Mouse (Mus musculus): Measurements from ENCODE around the gene Sh2d6. TPM values are rescaled to one million over a fixed set of nuclear protein-coding genes. Genes with fewer than 3 reads are reported as not detected.

Gene Sh2d6
- polyA plus RNA-seq, 1 experiment from 2014 or later: not detected

DNA sequence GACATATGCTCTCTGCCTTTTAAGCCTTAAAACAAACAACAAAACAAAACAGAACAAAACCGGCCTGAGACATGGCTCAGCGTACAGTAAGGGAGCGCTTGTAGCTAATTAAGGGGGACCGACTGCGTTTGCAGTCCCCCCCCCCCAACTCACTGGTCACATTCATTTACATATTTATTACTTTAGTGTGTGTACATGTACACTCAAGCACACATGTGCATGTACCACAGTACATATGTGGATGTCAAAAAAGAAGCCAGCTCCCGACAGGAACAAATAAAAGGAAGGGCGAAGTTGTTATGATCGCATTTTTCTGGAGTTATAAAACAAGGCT, 31.5 kb upstream of the Sh2d6 start:
- WGBS (ENCODE audit: insufficient replicate concordance): 16% methylated on average over 8 of the region's 8 CpGs
- Histone ChIP-seq H3K9me3 (replicated peaks; ENCODE audit: control insufficient read depth, low read length) (no peaks in the 10 kb centered on the region), H3K27me3 (ENCODE audit: control insufficient read depth, insufficient read depth, low read depth, low read length) (no peaks in the 10 kb centered on the region), H3K27ac (ENCODE audit: low read length) (peak overlapping the region; percentile 21; the same call in 1 of the 2 replicates), H3K36me3 (ENCODE audit: control insufficient read depth, insufficient read depth) (no peaks in the 10 kb centered on the region), H3K9ac (ENCODE audit: low read depth, low read length) (peak overlapping the region; percentile 46), H3K4me2 (ENCODE audit: low read depth, low read length) (peak overlapping the region; percentile 58), H3K4me3 (ENCODE audit: low read depth, low read length) (peak overlapping the region; percentile 47), H3K4me1 (ENCODE audit: control insufficient read depth, low read depth, low read length) (peaks cover 21% of the 10 kb centered on the region)
- no peak for ATAC-seq (ENCODE audit: low read depth)

- Histone ChIP-seq H3K9me3 (replicated peaks; ENCODE audit: control insufficient read depth, low read length) (no peaks in the 10 kb centered on the region), H3K36me3 (ENCODE audit: control insufficient read depth, insufficient read depth) (no peaks in the 10 kb centered on the region), H3K4me2 (ENCODE audit: low read depth, low read length) (peak overlapping the region; percentile 58), H3K27ac (ENCODE audit: low read length) (peak overlapping the region; percentile 21), H3K4me3 (ENCODE audit: low read depth, low read length) (peak overlapping the region; percentile 47), H3K4me1 (ENCODE audit: control insufficient read depth, low read depth, low read length) (peaks cover 21% of the 10 kb centered on the region), H3K27me3 (ENCODE audit: control insufficient read depth, insufficient read depth, low read depth, low read length) (no peaks in the 10 kb centered on the region), H3K9ac (ENCODE audit: low read depth, low read length) (peak overlapping the region; percentile 46)
- 13% methylated on average over 27 of the region's 27 CpGs for WGBS (ENCODE audit: insufficient replicate concordance)
- ATAC-seq (ENCODE audit: low read depth): peak; percentile 69
Observed at GRCm38 (mm10) chr6:72552171-72553078, 30.9 kb upstream of the Sh2d6 start.

DNA sequence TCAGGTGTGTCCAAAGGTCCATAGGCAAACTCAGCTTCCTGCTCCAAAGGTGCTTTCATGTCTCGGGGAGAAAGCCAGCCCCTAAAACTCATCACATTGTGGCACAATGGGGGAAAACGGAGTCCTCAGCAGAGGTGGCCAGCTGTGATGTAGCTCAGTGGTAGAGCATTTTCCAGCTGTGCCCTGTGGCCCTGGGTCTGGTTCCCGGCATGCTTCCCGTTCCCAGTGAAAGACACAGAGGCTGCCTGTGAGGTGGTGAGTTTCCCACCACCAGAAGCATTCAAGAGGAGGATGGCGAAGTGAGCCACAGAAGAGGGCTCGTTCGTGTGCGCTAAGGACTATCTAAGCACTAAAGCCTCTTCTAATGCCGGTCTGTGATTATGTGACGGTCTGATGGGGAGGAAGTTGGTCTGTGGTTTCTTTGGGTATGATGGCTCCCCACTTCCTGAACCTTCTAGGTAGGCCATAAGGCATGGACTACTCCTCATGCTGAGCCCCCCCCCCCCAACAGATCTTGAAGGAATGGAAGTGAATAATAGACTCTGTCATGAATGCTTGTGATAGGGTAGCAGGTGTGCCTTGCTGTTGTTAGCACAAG, 29.1 kb upstream of the Sh2d6 start:
- H3K36me3 ChIP-seq (ENCODE audit: control insufficient read depth, insufficient read depth): no peaks in the 10 kb centered on the region
- no peak overlapping the region for H3K27ac ChIP-seq (ENCODE audit: low read length)
- H3K4me1 ChIP-seq (ENCODE audit: control insufficient read depth, low read depth, low read length): peaks cover 21% of the 10 kb centered on the region
- H3K4me2 ChIP-seq (ENCODE audit: low read depth, low read length): 0 out of 2 replicates have a peak overlapping the region, but pooled peaks have one; percentile 10
- H3K9me3 ChIP-seq (replicated peaks; ENCODE audit: control insufficient read depth, low read length): no peaks in the 10 kb centered on the region; the same call in 1 of the 2 replicates
- H3K27me3 ChIP-seq (ENCODE audit: control insufficient read depth, insufficient read depth, low read depth, low read length): no peaks in the 10 kb centered on the region
- ATAC-seq (ENCODE audit: low read depth): no peak
- H3K4me3 ChIP-seq (ENCODE audit: low read depth, low read length): 0 out of 2 replicates have a peak overlapping the region, but pooled peaks have one; percentile 4
- WGBS (ENCODE audit: insufficient replicate concordance): 37% methylated on average over 10 of the region's 10 CpGs
- no peak overlapping the region for H3K9ac ChIP-seq (ENCODE audit: low read depth, low read length)

GRCm38 (mm10) chr6:72550025-72550424, 28.5 kb upstream of the Sh2d6 start:
- Histone ChIP-seq H3K27ac (ENCODE audit: low read length) (no peak overlapping the region), H3K27me3 (ENCODE audit: control insufficient read depth, insufficient read depth, low read depth, low read length) (no peaks in the 10 kb centered on the region), H3K9ac (ENCODE audit: low read depth, low read length) (no peak overlapping the region), H3K9me3 (replicated peaks; ENCODE audit: control insufficient read depth, low read length) (no peaks in the 10 kb centered on the region; the same call in 1 of the 2 replicates), H3K4me2 (ENCODE audit: low read depth, low read length) (no peak overlapping the region), H3K36me3 (ENCODE audit: control insufficient read depth, insufficient read depth) (no peaks in the 10 kb centered on the region), H3K4me3 (ENCODE audit: low read depth, low read length) (peak overlapping the region; percentile 4; the same call in 1 of the 2 replicates), H3K4me1 (ENCODE audit: control insufficient read depth, low read depth, low read length) (peaks cover 21% of the 10 kb centered on the region)
- no peak for ATAC-seq (ENCODE audit: low read depth)
- WGBS (ENCODE audit: insufficient replicate concordance): 44% methylated on average over 6 of the region's 6 CpGs

DNA sequence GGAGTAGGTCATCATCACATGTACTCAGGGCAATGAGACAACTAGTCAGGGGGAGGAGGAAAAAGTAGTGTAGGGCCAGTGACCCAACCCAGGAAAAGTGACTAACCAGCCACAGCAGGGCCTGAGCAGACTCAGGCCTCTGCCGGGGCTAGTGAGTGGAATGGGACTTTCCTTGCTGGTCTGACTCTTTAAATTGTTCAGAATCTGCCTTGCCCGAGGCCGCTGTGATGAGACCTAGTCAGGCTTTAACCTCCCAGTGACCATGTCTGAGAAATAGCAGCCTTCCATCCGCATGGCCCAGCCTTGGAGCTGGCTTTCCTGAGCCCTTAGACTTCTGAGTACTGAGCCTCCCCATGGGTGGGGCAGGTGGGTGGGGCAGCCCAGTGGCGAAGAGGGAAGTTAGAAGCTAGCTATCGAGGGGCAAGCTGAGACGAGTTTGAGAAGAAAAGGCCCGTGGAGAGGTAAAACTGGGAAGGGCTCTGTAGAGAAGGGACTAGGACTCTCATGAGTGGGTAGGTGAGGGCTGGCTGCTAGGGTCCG, 27.6 kb upstream of the Sh2d6 start:
- WGBS (ENCODE audit: insufficient replicate concordance): 29% methylated on average over 9 of the region's 9 CpGs
- no peaks in the 10 kb centered on the region for H3K27me3 ChIP-seq (ENCODE audit: control insufficient read depth, insufficient read depth, low read depth, low read length)
- no peak overlapping the region for H3K27ac ChIP-seq (ENCODE audit: low read length)
- peak overlapping the region; percentile 21 for H3K4me2 ChIP-seq (ENCODE audit: low read depth, low read length)
- no peaks in the 10 kb centered on the region for H3K36me3 ChIP-seq (ENCODE audit: control insufficient read depth, insufficient read depth)
- no peak for ATAC-seq (ENCODE audit: low read depth)
- peaks cover 21% of the 10 kb centered on the region for H3K4me1 ChIP-seq (ENCODE audit: control insufficient read depth, low read depth, low read length)
- peak overlapping the region; percentile 16; the same call in 1 of the 2 replicates for H3K4me3 ChIP-seq (ENCODE audit: low read depth, low read length)
- H3K9me3 ChIP-seq (replicated peaks; ENCODE audit: control insufficient read depth, low read length): no peaks in the 10 kb centered on the region; the same call in 1 of the 2 replicates
- H3K9ac ChIP-seq (ENCODE audit: low read depth, low read length): no peak overlapping the region

- Histone ChIP-seq H3K4me3 (ENCODE audit: low read depth, low read length) (no peak overlapping the region), H3K27ac (ENCODE audit: low read length) (no peak overlapping the region), H3K4me1 (ENCODE audit: control insufficient read depth, low read depth, low read length) (peaks cover 18% of the 10 kb centered on the region), H3K9me3 (replicated peaks; ENCODE audit: control insufficient read depth, low read length) (no peaks in the 10 kb centered on the region; the same call in 1 of the 2 replicates), H3K4me2 (ENCODE audit: low read depth, low read length) (no peak overlapping the region), H3K9ac (ENCODE audit: low read depth, low read length) (no peak overlapping the region), H3K27me3 (ENCODE audit: control insufficient read depth, insufficient read depth, low read depth, low read length) (no peaks in the 10 kb centered on the region), H3K36me3 (ENCODE audit: control insufficient read depth, insufficient read depth) (no peaks in the 10 kb centered on the region)
- 71% methylated on average over 3 of the region's 3 CpGs for WGBS (ENCODE audit: insufficient replicate concordance)
- ATAC-seq (ENCODE audit: low read depth): no peak
Observed at GRCm38 (mm10) chr6:72547862-72548261, 26.4 kb upstream of the Sh2d6 start.

- Histone ChIP-seq H3K4me3 (ENCODE audit: low read depth, low read length) (no peak overlapping the region), H3K9me3 (replicated peaks; ENCODE audit: control insufficient read depth, low read length) (no peaks in the 10 kb centered on the region; the same call in 1 of the 2 replicates), H3K27me3 (ENCODE audit: control insufficient read depth, insufficient read depth, low read depth, low read length) (no peaks in the 10 kb centered on the region), H3K4me2 (ENCODE audit: low read depth, low read length) (no peak overlapping the region), H3K36me3 (ENCODE audit: control insufficient read depth, insufficient read depth) (no peaks in the 10 kb centered on the region), H3K9ac (ENCODE audit: low read depth, low read length) (no peak overlapping the region), H3K27ac (ENCODE audit: low read length) (no peak overlapping the region), H3K4me1 (ENCODE audit: control insufficient read depth, low read depth, low read length) (peaks cover 11% of the 10 kb centered on the region)
- no peak for ATAC-seq (ENCODE audit: low read depth)
- WGBS (ENCODE audit: insufficient replicate concordance): 77% methylated on average over 2 of the region's 2 CpGs
Observed at GRCm38 (mm10) chr6:72547121-72547520, 25.6 kb upstream of the Sh2d6 start.

DNA sequence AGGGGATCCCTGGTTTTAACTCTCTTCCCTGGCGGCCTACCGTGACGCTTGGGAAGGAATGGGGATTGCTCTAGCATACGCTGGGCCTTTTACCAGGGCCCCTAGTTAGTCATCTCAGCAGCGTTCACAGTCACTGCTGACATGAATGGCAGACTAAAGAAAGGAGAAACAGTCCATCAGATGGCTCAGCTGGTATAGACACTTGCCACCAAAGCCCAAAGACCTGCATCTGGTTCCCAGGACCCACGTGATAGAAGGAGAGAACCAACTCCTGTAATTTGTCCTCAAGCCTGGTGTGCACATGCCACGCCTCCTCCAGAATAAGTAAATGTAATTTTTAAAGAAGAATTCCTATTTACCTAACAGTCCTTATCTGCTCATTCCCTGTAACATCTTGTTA, 23.9 kb upstream of the Sh2d6 start:
- no peaks in the 10 kb centered on the region for H3K36me3 ChIP-seq (ENCODE audit: control insufficient read depth, insufficient read depth)
- H3K4me1 ChIP-seq (ENCODE audit: control insufficient read depth, low read depth, low read length): peaks cover 11% of the 10 kb centered on the region
- no peak overlapping the region for H3K4me2 ChIP-seq (ENCODE audit: low read depth, low read length)
- H3K4me3 ChIP-seq (ENCODE audit: low read depth, low read length): no peak overlapping the region
- no peaks in the 10 kb centered on the region; the same call in 1 of the 2 replicates for H3K9me3 ChIP-seq (replicated peaks; ENCODE audit: control insufficient read depth, low read length)
- ATAC-seq (ENCODE audit: low read depth): no peak
- H3K27ac ChIP-seq (ENCODE audit: low read length): no peak overlapping the region
- 50% methylated on average over 7 of the region's 7 CpGs for WGBS (ENCODE audit: insufficient replicate concordance)
- no peaks in the 10 kb centered on the region for H3K27me3 ChIP-seq (ENCODE audit: control insufficient read depth, insufficient read depth, low read depth, low read length)
- no peak overlapping the region for H3K9ac ChIP-seq (ENCODE audit: low read depth, low read length)
